Mouse (Mus musculus): Measurements from ENCODE around the gene Zbtb48. TPM values are rescaled to one million over a fixed set of nuclear protein-coding genes. Genes with fewer than 3 reads are reported as not detected.

Zbtb48 gene
- 1.7 TPM for polyA plus RNA-seq (2014; fragmentation: Illumina TruSeq; extraction: RNeasy Lipid Tissue Mini Kit (QIAGEN cat#74804); ENCODE audit: low read depth, low replicate concordance)

GRCm38 (mm10) chr4:152027524-152027923 lies at the start of gene Zbtb48:
TSS of gene Zbtb48 (minus strand) at chr4:152027671.

GRCm38 (mm10) chr4:152072121-152072601 lies 44.7 kb upstream of the Zbtb48 start, which contains the start of gene Plekhg5:
TSS of gene Plekhg5 (plus strand) at chr4:152072498.

DNA sequence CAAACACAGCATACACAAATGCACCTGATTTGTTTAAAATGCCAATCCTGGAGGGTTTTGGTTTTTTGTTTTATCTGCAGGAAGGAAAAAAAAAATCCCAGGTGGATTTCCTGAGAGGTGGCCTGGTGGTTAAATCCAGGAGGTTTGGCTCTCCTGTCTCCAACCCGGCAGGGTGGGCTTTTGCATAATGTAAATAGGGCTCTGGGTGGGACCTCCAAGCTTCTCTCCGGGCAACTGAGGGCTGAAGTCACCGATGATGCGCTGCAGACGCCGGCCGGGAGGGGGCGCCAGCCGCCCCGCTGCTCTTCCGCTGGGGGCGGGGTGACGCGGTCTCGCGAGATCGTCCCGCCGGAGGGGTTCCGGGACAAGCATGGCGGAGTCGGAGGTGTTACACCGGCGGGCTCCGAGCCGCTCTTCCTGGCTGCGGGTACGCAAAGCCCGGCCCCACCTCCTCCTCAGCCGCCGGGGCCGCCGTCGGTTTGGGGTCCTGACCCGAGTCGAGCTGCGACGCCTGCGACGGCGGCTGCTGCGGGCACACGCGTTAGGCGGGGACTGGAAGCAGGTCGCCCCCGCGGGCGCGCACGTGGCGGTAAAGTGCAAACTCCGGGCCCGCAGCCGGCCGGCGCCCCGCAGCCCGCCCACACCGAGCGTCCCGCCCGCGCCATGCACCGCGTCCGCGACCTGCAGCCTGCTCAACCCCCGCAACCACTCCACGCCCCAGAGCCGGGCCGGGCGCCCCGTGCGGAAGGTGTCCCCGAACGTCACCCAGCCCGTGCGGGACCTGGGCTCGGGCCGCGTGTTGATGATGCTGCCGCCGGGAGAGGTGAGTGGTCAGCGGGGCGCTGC lies 11.7 kb upstream of the Zbtb48 start, which contains the start of gene Nol9:
TSS of gene Nol9 (plus strand) at position 337 of the 846 bp plus-strand sequence.

DNA sequence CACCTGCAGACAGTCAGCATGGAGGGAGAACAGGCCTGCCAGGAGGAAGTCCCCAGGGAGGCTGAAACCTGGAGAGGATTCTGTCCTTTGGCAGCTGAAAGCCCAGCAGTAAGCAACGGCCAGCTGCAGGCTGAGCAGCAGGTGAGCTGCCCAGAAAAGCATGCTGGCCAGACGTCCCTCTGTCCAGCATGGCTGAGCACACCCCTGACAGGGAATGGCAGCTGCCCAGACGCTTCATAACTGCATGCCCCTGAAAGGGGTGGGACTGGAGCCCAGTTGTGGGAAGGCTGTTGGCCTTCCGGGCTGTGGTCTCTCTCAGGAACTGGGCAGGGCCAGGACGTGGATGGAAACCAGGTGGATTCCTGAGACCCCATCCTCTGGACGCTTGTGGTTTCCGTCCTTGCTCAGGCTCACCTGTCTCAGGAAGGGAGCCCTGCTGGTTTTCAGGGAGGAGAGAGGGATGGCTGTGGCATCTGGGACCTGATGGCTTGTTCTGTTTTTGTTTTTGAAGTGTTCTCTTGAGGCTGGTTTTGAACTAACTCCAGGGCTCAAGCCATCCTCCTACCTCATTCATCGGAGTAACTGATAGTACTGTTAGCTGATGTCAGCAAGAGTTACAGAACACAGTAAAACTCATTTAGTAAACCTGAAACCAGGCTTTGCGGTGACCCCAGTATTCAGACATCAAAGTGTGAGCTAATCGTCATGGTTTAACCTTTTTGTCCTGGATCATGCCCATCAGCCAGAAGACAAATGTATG lies 10.9 kb upstream of the Zbtb48 start, which contains the start of gene Tas1r1:
TSS of gene Tas1r1 (minus strand) at position 344 of the 760 bp plus-strand sequence.

GRCm38 (mm10) chr4:152008622-152009075 lies 18.8 kb downstream of the Zbtb48 start, which contains the start of gene Klhl21:
TSS of gene Klhl21 (plus strand) at chr4:152008803.

GRCm38 (mm10) chr4:151996173-151996950 lies 31.1 kb downstream of the Zbtb48 start, which contains the start of gene Phf13:
TSS of gene Phf13 (minus strand) at chr4:151996258.

GRCm38 (mm10) chr4:151988342-151989109 lies 38.9 kb downstream of the Zbtb48 start, which contains the start of gene Thap3:
TSS of gene Thap3 (minus strand) at chr4:151988997.

Other genes starting within 250 kb of the Zbtb48 start
- 35.4 TPM for gene Camta1, start 165.8 kb downstream of the Zbtb48 start, polyA plus RNA-seq (2014; fragmentation: Illumina TruSeq; extraction: RNeasy Lipid Tissue Mini Kit (QIAGEN cat#74804); ENCODE audit: low read depth, low replicate concordance)
- 58.1 TPM for gene Dnajc11, start 94.0 kb downstream of the Zbtb48 start, polyA plus RNA-seq (2014; fragmentation: Illumina TruSeq; extraction: RNeasy Lipid Tissue Mini Kit (QIAGEN cat#74804); ENCODE audit: low read depth, low replicate concordance)
- gene Thap3, start 38.7 kb downstream of the Zbtb48 start, polyA plus RNA-seq (2014; fragmentation: Illumina TruSeq; extraction: RNeasy Lipid Tissue Mini Kit (QIAGEN cat#74804); ENCODE audit: low read depth, low replicate concordance): not detected
- gene Phf13, start 31.4 kb downstream of the Zbtb48 start, polyA plus RNA-seq (2014; fragmentation: Illumina TruSeq; extraction: RNeasy Lipid Tissue Mini Kit (QIAGEN cat#74804); ENCODE audit: low read depth, low replicate concordance): 11.3 TPM
- gene Klhl21, start 18.9 kb downstream of the Zbtb48 start, polyA plus RNA-seq (2014; fragmentation: Illumina TruSeq; extraction: RNeasy Lipid Tissue Mini Kit (QIAGEN cat#74804); ENCODE audit: low read depth, low replicate concordance): 3.7 TPM
- gene Tas1r1, start 10.9 kb upstream of the Zbtb48 start, polyA plus RNA-seq (2014; fragmentation: Illumina TruSeq; extraction: RNeasy Lipid Tissue Mini Kit (QIAGEN cat#74804); ENCODE audit: low read depth, low replicate concordance): not detected
- gene Nol9, start 11.7 kb upstream of the Zbtb48 start, polyA plus RNA-seq (2014; fragmentation: Illumina TruSeq; extraction: RNeasy Lipid Tissue Mini Kit (QIAGEN cat#74804); ENCODE audit: low read depth, low replicate concordance): 22.7 TPM
- not detected for gene Plekhg5, start 44.8 kb upstream of the Zbtb48 start, polyA plus RNA-seq (2014; fragmentation: Illumina TruSeq; extraction: RNeasy Lipid Tissue Mini Kit (QIAGEN cat#74804); ENCODE audit: low read depth, low replicate concordance)
- not detected for gene Tnfrsf25, start 88.3 kb upstream of the Zbtb48 start, polyA plus RNA-seq (2014; fragmentation: Illumina TruSeq; extraction: RNeasy Lipid Tissue Mini Kit (QIAGEN cat#74804); ENCODE audit: low read depth, low replicate concordance)
- not detected for gene Espn, start 124.7 kb upstream of the Zbtb48 start, polyA plus RNA-seq (2014; fragmentation: Illumina TruSeq; extraction: RNeasy Lipid Tissue Mini Kit (QIAGEN cat#74804); ENCODE audit: low read depth, low replicate concordance)
- not detected for gene Hes2, start 131.2 kb upstream of the Zbtb48 start, polyA plus RNA-seq (2014; fragmentation: Illumina TruSeq; extraction: RNeasy Lipid Tissue Mini Kit (QIAGEN cat#74804); ENCODE audit: low read depth, low replicate concordance)
- gene Acot7, start 150.5 kb upstream of the Zbtb48 start, polyA plus RNA-seq (2014; fragmentation: Illumina TruSeq; extraction: RNeasy Lipid Tissue Mini Kit (QIAGEN cat#74804); ENCODE audit: low read depth, low replicate concordance): 1.2 TPM
- gene Gpr153, start 246.6 kb upstream of the Zbtb48 start, polyA plus RNA-seq (2014; fragmentation: Illumina TruSeq; extraction: RNeasy Lipid Tissue Mini Kit (QIAGEN cat#74804); ENCODE audit: low read depth, low replicate concordance): 1.1 TPM

All from adrenal gland, adult 10 weeks (tissue).